Mouse (Mus musculus) hindbrain, embryonic 15.5 days (tissue): ENCODE measurements around the gene Rgma. TPM values are rescaled to one million over a fixed set of nuclear protein-coding genes. Genes with fewer than 3 reads are reported as not detected.

ENCODE experiments used
- ATAC-seq: fragments of 200-750 bp; cut with Nextera tagmentation; 2 replicates; pipeline ENCODE4 v1.8.0; 2017; ENCODE audit warnings: low read depth, moderate number of reproducible peaks, moderate TSS enrichment; ENCODE audit not compliant: low FRiP score
- H3K27ac ChIP-seq: fragments of 300-500 bp; sonication (generic); replicated peaks from 2 replicates; pipeline ENCODE4 v1.5.1; 2015; ENCODE audit warnings: mild to moderate bottlenecking, inconsistent platforms
- H3K27me3 ChIP-seq: fragments of 300-500 bp; sonication (generic); 2 replicates; pipeline ENCODE4 v1.6.1; 2015; ENCODE audit warnings: control low read depth, inconsistent platforms
- H3K36me3 ChIP-seq: fragments of 300-500 bp; sonication (generic); 2 replicates; pipeline ENCODE4 v1.6.1; 2015; ENCODE audit warnings: control low read depth, inconsistent platforms
- H3K4me1 ChIP-seq: fragments of 300-500 bp; sonication (generic); replicated peaks from 2 replicates; pipeline ENCODE4 v1.6.1; 2015; ENCODE audit warnings: control low read depth, inconsistent platforms
- H3K4me2 ChIP-seq: fragments of 300-500 bp; sonication (generic); 2 replicates; pipeline ENCODE4 v1.6.1; 2015; ENCODE audit warnings: moderate library complexity, mild to moderate bottlenecking, inconsistent platforms
- H3K4me3 ChIP-seq: fragments of 300-500 bp; sonication (generic); 2 replicates; pipeline ENCODE4 v1.5.1; 2015; ENCODE audit warnings: mild to moderate bottlenecking, inconsistent platforms
- H3K9ac ChIP-seq: fragments of 300-500 bp; sonication (generic); 2 replicates; pipeline ENCODE4 v1.6.1; 2015; ENCODE audit warnings: inconsistent platforms
- H3K9me3 ChIP-seq: fragments of 300-500 bp; sonication (generic); 2 replicates; pipeline ENCODE4 v1.6.1; 2016; ENCODE audit warnings: control low read depth, inconsistent platforms
- WGBS: fragments of 180-500 bp; shearing (Covaris S2); methylation state at CpG from one replicate; pipeline ENCODE4 v1.1.7; 2015; 5-methylcytosine and 5-hydroxymethylcytosine counted together
- polyA plus RNA-seq: library from polyadenylated mRNA; unstranded; fragments of >200 nt; fragmentation: Nextera tagmentation; extraction: Ambion mirVana; gene quantifications from 2 replicates; pipeline ENCODE4 v1.2.1, GENCODE M21; 2015

The Rgma gene
- polyA plus RNA-seq = 39.5 and 45.1 TPM in 2 replicates

DNA sequence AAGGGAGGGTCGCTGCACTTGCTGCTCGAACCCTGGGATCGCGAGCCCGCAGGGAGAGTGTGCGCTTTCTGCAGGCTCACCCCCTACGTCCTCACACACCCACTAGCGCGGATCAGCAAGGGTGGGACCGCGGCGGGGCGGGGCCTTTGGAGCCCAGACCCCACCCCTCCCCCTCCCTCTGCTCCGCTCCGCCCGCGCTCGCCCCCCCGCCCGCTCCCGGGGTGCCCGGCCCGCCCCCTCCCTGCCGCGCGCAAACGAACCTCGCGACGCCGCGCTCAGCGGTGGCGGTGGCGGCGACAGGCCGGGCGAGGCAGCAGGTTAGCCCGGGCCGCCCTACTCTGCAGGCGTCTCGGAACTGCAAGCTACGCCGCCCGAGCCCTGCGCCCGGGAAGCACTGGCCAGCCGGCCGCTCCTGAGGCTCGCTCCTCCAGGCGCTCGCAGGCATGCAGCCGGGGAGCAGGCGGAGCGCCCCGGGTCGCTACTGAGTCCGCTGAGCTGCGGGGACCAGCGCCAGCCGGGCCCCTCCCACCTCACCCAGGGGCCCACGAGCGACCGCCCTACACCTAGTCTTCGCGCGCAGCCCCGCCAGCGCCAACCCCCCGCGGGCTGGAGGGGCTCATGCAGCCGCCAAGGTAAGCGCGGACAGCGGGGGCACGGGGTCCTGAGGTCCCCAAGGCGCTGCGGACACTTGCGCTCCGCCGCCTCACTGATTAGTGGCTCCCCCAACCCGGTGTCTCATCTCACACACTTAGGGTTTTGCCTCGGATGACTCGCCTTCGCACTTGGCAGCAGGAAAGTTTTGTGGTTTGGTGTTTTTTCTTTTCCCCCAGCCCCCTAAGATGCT, at the start of gene Rgma:
Gene Rgma (plus strand): TSS at position 253 of the 844 bp plus-strand sequence.
- Histone ChIP-seq H3K36me3 (no peaks in the 10 kb centered on the region), H3K27me3 (no peaks in the 10 kb centered on the region), H3K4me3 (peak within 1 kb of the TSS; percentile 73), H3K27ac (peak within 1 kb of the TSS; percentile 93), H3K9me3 (no peaks in the 10 kb centered on the region), H3K4me2 (peak within 1 kb of the TSS; percentile 94), H3K4me1 (peaks cover 54% of the 10 kb centered on the region), H3K9ac (peak within 1 kb of the TSS; percentile 90)
- under 1% methylated on average over 58 of the region's 85 CpGs for WGBS
- ATAC-seq = peak; percentile 88

DNA sequence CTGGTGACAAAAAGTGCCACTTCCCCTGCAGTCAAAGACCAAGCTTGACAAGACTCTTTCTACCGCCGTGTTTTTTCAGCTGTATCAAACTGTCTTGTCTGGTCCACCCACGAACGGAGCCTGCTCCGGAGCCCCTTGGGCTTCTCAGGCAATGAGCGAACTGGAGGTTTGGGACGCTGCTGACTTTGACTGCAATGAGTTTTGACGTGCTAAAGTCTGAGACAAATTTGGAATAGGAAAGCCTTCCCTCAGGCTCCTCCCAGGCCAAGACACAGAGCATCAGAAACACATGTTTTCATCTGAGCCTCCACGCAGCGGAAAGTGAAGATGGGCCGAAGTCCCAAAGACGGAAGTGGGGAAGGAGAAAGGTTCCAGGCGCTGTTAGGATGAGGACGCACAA, 49.1 kb upstream of the Rgma start:
- 83% methylated on average over 14 of the region's 14 CpGs for WGBS
- ATAC-seq = no peak

DNA sequence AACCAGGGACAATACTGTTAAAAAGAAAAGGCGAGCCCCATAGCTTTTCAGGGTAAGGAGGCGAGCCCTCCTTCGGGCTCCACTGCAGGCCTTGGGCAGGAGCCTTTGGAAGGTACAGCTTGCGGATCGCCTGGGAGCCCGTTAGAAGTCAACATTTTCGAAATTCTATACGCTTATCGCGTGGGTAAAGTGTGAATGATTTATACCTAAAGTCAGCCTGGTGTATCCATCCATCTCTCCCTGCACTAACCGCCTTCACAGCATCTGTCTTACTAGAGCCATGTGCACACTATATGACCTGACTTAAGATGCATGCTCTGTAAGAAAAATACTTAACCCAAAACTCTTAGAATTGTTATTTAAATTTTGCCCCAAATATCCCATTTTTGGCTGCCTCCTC, 48.6 kb upstream of the Rgma start:
- Histone ChIP-seq H3K4me1 (peaks cover 3% of the 10 kb centered on the region; the same call in 1 of the 2 replicates), H3K36me3 (no peaks in the 10 kb centered on the region), H3K27me3 (no peaks in the 10 kb centered on the region), H3K4me3 (no peak overlapping the region), H3K27ac (no peak overlapping the region), H3K4me2 (no peak overlapping the region), H3K9me3 (no peaks in the 10 kb centered on the region), H3K9ac (no peak overlapping the region)
- WGBS = 91% methylated on average over 11 of the region's 11 CpGs
- ATAC-seq = no peak

More for the DNA sequence above, 49.1 kb upstream of the Rgma start:
- Histone ChIP-seq H3K36me3 (no peaks in the 10 kb centered on the region), H3K4me1 (no peaks in the 10 kb centered on the region; the same call in 1 of the 2 replicates), H3K9ac (no peak overlapping the region), H3K27me3 (no peaks in the 10 kb centered on the region), H3K4me3 (no peak overlapping the region), H3K4me2 (no peak overlapping the region), H3K9me3 (no peaks in the 10 kb centered on the region), H3K27ac (no peak overlapping the region)

DNA sequence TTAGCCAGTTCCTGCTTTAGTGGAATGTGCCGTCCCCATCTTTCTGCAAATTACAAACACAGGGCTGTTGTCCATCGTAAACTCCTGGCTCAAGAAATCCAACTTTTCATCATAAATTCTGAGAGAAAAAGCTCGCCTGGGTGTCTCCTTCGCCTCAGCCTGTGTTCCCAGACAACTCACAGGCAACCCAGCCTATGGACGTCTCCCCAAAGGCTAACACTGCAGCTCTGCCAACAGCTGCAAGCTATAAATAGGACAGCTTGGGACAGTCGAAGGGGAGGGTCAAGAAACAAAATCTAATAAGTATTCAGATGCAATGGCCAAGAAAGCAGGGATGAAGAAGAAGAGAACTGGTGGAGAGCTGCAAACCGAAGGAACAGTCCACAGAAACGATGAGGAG, 48.1 kb upstream of the Rgma start:
- Histone ChIP-seq H3K36me3 (no peaks in the 10 kb centered on the region), H3K27me3 (no peaks in the 10 kb centered on the region), H3K27ac (no peak overlapping the region), H3K9me3 (no peaks in the 10 kb centered on the region), H3K4me2 (no peak overlapping the region), H3K4me3 (no peak overlapping the region), H3K4me1 (peaks cover 7% of the 10 kb centered on the region; the same call in 1 of the 2 replicates), H3K9ac (no peak overlapping the region)
- ATAC-seq = no peak
- 81% methylated on average over 8 of the region's 8 CpGs for WGBS

DNA sequence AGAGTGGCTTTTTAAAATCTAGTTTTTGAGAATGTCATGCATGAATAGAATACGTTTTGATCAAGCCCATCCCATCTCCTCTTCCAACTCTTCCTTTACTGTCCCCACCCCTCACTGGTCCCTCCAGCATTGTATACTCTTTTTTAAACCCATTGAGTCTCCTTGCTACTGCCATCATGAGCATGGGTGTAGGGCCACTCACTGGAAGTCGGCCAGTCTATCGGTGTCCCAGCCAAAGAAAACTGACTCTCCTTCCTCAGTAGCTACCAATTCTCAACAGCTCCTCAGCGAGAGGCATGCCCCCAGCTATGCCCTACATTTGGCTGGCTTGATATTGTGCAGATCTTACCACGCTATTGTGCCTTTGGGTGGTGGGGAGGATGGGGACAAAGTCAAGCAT, 47.7 kb upstream of the Rgma start:
- Histone ChIP-seq H3K9ac (no peak overlapping the region), H3K27ac (no peak overlapping the region), H3K36me3 (no peaks in the 10 kb centered on the region), H3K4me1 (peaks cover 7% of the 10 kb centered on the region; the same call in 1 of the 2 replicates), H3K4me3 (no peak overlapping the region), H3K9me3 (no peaks in the 10 kb centered on the region), H3K4me2 (no peak overlapping the region), H3K27me3 (no peaks in the 10 kb centered on the region)
- WGBS = 89% methylated on average over 5 of the region's 5 CpGs
- no peak for ATAC-seq

DNA sequence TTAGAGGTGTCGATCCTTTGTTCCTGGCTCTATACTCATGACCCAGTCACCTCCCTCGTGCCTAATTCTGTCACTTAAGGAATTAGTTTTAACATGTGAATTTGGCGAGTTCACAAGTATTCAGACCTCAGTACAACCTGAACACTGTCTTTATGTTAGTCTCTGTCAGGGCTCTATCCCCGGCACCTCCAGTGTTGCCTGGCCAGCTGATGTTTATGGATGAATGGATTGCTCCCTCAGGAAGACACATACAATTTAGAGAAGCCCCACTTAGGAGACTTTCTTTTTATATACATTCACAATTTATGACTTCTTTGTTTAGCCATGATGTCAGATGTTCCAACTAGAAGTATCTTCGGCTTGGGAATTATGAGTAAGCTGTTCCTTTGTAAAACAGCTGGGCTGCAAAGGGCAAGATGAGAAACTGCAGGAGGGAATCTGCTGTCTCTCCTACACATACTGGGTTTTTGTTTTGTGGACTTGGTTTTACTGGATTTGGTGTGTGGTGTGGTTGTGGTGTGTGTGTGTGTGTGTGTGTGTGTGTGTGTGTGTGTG, 46.6 kb upstream of the Rgma start:
- H3K36me3 ChIP-seq = no peaks in the 10 kb centered on the region
- no peaks in the 10 kb centered on the region for H3K27me3 ChIP-seq
- H3K4me2 ChIP-seq = no peak overlapping the region
- no peak overlapping the region for H3K4me3 ChIP-seq
- no peak overlapping the region for H3K27ac ChIP-seq
- no peak for ATAC-seq
- no peak overlapping the region for H3K9ac ChIP-seq
- H3K4me1 ChIP-seq = peaks cover 9% of the 10 kb centered on the region; the same call in 1 of the 2 replicates
- WGBS = 45% methylated on average over 5 of the region's 5 CpGs
- H3K9me3 ChIP-seq = no peaks in the 10 kb centered on the region

DNA sequence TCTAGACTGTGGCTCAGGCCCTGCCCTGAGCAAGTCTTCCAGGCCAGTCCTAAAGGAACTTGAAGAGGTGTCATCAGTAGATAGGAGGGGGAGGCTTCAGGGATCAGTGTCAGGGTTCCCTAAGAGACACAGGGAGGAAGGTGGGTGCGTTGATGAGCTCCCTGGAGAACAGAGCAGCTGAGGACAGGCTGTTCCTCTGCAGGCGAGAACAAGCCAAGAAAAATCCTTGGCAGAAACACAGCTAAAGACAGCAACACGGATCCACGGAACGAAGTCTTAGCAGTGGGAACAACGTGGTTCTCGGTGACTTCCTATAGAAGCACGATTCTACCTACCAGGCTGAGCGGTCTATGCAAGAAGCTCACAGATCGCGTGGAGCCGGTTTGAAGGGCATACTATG, 44.6 kb upstream of the Rgma start:
- ATAC-seq = no peak
- H3K36me3 ChIP-seq = no peaks in the 10 kb centered on the region
- H3K4me2 ChIP-seq = no peak overlapping the region
- no peak overlapping the region for H3K9ac ChIP-seq
- peaks cover 26% of the 10 kb centered on the region for H3K4me1 ChIP-seq
- H3K27ac ChIP-seq = no peak overlapping the region
- 90% methylated on average over 12 of the region's 12 CpGs for WGBS
- no peak overlapping the region for H3K4me3 ChIP-seq
- H3K27me3 ChIP-seq = no peaks in the 10 kb centered on the region
- H3K9me3 ChIP-seq = no peaks in the 10 kb centered on the region

DNA sequence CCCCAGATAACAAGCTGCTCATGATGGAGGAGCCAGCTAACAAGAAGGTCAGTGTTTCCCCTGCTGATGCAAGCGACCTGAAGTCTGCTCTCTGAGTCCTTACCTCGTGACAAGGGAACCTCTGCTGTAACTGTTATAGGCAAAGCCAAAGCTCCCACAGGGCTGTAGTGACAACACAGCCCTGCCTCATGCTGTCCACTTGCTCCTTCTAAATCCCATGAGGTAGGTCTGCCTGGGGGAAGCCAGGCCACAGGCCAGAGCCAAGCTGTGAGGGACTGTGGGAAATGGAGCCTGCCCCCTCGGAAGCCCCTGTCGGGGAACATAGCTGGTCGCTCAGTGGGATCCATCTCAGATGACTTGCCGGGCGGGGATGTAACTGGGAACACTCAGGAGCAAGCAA, 43.7 kb upstream of the Rgma start:
- WGBS = 51% methylated on average over 7 of the region's 7 CpGs
- peaks cover 35% of the 10 kb centered on the region for H3K4me1 ChIP-seq
- H3K27me3 ChIP-seq = no peaks in the 10 kb centered on the region
- H3K36me3 ChIP-seq = no peaks in the 10 kb centered on the region
- no peak overlapping the region for H3K4me2 ChIP-seq
- no peaks in the 10 kb centered on the region for H3K9me3 ChIP-seq
- ATAC-seq = no peak
- no peak overlapping the region for H3K9ac ChIP-seq
- no peak overlapping the region for H3K4me3 ChIP-seq
- H3K27ac ChIP-seq = no peak overlapping the region

DNA sequence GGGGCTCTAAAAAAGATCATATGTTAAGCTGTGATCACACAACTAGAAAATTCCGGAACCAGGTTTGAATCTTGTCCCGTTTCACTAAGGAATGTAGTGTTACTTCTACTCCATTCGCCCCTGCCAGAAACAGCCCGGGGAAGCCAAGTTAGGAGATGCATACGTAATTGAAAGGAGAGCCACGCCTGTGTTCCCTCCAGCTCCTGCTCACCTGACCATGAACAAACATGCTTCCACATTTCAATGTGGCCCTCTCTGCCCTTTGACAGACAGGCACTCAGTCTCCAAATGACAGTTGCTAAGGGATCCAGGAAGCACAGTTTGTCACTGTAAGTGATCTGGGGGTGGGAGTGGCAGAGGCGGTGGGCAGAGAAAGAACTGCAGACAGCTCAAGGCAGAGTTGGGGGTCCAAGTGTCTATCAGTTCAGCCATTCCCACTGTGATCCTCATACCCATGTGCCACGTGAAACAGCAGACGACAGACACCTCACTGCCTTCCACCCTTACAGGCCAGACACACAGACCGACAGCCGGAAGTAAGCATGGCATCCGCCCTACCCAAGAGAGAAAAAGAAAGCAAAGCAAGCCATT, 41.8 kb upstream of the Rgma start:
- H3K4me2 ChIP-seq = no peak overlapping the region
- H3K27ac ChIP-seq = no peak overlapping the region
- no peaks in the 10 kb centered on the region for H3K27me3 ChIP-seq
- peak; percentile 39; the same call in 1 of the 2 replicates for ATAC-seq
- H3K9ac ChIP-seq = no peak overlapping the region
- peaks cover 36% of the 10 kb centered on the region for H3K4me1 ChIP-seq
- H3K36me3 ChIP-seq = no peaks in the 10 kb centered on the region
- no peak overlapping the region for H3K4me3 ChIP-seq
- H3K9me3 ChIP-seq = no peaks in the 10 kb centered on the region
- 49% methylated on average over 12 of the region's 12 CpGs for WGBS

DNA sequence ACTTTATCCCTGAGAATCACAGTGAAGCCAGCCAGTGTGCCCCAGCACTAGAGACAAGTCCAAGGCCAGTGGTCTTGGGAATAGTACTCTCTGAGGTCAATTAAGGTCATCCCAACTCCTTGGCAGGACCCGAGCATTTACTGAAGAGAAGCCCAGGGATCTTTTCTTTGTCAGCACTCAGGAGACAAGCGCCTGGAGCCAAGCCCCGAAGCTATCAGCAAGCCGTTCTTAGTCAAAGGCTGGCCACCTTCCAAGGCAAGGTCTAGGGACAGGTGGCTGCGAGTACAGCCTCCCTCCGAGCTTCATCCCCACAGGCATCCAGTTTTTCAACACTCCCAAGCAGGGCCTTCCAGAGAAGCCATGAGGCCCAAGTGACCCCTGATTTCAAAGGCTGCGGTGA, 40.4 kb upstream of the Rgma start:
- Histone ChIP-seq H3K4me1 (peaks cover 36% of the 10 kb centered on the region), H3K36me3 (no peaks in the 10 kb centered on the region), H3K4me2 (no peak overlapping the region), H3K9ac (no peak overlapping the region), H3K4me3 (no peak overlapping the region), H3K27ac (peak overlapping the region; percentile 69; the same call in 1 of the 2 replicates), H3K9me3 (no peaks in the 10 kb centered on the region), H3K27me3 (no peaks in the 10 kb centered on the region)
- no peak for ATAC-seq
- 44% methylated on average over 7 of the region's 7 CpGs for WGBS

DNA sequence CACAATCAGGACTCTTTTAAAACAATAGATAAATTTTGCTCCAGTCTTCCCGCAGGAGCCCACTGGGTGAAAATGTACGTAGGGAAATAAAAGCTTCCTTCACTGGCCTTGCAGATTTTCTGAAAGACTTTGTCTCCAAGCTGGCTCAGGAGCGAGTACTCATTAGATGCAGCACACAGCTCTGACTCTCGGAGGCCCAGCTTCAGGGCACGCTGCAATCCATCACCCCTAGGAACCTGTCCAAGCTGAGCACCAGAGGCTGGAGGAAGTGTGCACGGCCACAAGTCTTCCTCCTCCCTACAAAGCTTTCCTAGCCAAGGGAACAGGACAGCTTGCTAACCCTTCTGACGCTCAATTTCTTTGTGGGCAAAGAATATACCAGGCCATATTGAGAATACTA, 38.9 kb upstream of the Rgma start:
- ATAC-seq = peak; percentile 84
- 29% methylated on average over 7 of the region's 7 CpGs for WGBS
- H3K36me3 ChIP-seq = no peaks in the 10 kb centered on the region
- no peak overlapping the region for H3K9ac ChIP-seq
- H3K4me3 ChIP-seq = no peak overlapping the region
- no peak overlapping the region for H3K4me2 ChIP-seq
- H3K27ac ChIP-seq = peak overlapping the region; percentile 69
- H3K9me3 ChIP-seq = no peaks in the 10 kb centered on the region
- H3K27me3 ChIP-seq = no peaks in the 10 kb centered on the region
- peaks cover 36% of the 10 kb centered on the region for H3K4me1 ChIP-seq

DNA sequence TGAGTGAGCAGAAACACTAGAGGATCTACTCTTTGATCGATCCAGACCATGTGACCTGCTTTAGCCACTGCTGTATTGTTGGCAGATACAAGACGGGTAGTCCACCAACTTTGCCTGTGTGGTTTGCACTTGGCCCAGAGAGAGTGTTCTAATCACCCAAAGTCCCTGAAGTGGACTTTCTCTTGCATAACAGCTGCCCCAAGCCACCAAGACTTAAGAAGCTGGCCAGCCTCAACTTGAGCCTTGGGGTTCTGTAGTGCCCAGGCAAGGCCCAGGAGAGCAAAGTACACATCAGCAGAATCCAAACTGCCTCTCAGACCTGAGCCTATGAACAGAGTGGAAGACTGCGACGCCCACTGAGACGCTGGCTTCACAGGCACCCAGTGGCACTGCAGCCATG, 37.0 kb upstream of the Rgma start:
- peaks cover 29% of the 10 kb centered on the region for H3K4me1 ChIP-seq
- no peaks in the 10 kb centered on the region for H3K9me3 ChIP-seq
- WGBS = 85% methylated on average over 5 of the region's 5 CpGs
- no peak overlapping the region for H3K4me2 ChIP-seq
- H3K9ac ChIP-seq = no peak overlapping the region
- no peak overlapping the region for H3K27ac ChIP-seq
- no peaks in the 10 kb centered on the region for H3K36me3 ChIP-seq
- H3K4me3 ChIP-seq = no peak overlapping the region
- ATAC-seq = no peak
- H3K27me3 ChIP-seq = no peaks in the 10 kb centered on the region
